Mouse (Mus musculus): ENCODE measurements around the gene Cxcl16.

Gene Cxcl16

DNA sequence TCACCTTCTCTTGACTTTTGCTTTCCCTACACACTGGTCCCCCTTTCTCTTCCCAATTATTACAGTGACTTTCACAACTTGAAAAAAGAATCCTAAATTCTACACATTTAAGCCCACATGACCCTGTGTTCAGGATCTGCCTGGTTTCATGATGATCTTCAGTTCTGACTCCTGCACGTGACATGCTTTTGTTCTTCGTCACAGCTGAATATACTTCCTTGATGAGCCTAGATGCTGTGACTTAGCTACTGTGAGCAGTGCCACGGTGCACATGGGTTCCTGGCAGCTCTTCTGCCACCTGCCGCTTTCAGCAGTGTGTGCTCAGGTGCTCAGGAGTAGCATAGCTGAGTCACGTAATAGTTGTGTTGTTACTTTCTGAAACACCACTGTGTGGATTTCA, 47.2 kb downstream of the Cxcl16 start:
- no peak for DNase-seq (ENCODE audit: extremely low read depth, low read depth)

DNA sequence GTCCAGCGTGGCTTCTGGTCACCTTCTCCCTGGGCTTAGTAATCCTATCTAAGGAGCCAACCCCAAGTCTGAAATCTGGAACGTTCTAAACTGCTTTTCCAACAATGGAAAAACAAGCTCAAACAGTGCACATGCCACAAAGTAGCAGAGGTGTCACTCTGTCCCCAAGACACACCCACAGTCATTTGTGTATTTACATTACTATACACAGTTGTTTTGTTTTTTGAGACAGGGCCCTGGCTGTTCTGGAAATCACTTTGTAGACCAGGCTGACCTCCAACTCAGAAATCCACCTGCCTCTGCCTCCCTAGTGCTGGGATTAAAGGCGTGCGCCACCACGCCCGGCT, 49.5 kb downstream of the Cxcl16 start:
- DNase-seq (ENCODE audit: extremely low read depth, low read depth) = no peak

DNA sequence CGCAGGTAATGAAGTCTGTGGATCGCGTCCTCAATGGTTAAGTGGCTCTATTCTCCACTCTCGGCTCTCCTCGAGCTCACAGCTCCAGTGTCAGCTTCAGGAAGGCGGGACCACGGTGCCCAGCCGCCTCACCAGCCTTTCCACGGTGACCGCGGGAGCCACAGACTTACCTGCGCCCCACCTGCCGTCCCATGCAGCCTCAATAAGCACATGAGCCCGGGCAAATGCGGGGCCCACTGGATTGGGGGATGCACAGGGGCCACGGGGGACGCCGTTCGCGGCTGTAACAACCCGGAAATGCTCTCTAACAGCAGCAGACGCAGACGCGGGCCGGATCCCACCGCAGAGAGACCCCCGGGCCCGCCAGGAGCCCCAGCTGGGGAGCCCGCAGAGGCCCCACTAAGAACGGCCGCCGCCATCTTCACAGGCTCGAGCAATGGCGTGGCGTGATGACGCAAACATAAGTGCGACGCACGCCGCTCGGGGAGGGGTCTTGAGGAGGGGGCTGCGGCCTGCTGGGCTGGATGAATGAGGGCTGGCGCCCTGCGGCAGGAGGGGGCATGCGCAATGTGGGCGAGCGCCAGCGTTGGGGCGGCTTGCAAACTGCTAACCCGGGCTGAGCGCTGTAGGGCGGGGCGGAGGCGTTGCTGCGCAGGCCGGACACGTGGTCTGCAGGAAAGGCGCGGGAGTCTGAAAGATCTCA, 50.0 kb downstream of the Cxcl16 start, which contains the start of gene Pelp1:
Pelp1 (minus strand) TSS at position 438 of the 703 bp plus-strand sequence.
- DNase-seq (ENCODE audit: extremely low read depth, low read depth) = peak; percentile 85
